Mouse (Mus musculus) limb, embryonic 10.5 days (tissue): ENCODE data around the gene Mindy4. TPM values are rescaled to one million over a fixed set of nuclear protein-coding genes. Genes with fewer than 3 reads are reported as not detected.

Experiments used
- DNase-seq: peaks from one replicate; pipeline ENCODE4 v3.0.0-alpha.2; 2017; ENCODE audit warnings: low spot score
- H3K27ac ChIP-seq: fragments of 300-500 bp; sonication (generic); 2 replicates; pipeline ENCODE4 v1.5.1; 2016; ENCODE audit warnings: mild to moderate bottlenecking
- H3K27me3 ChIP-seq: fragments of 300-500 bp; sonication (generic); 2 replicates; pipeline ENCODE4 v1.6.1; 2016; ENCODE audit warnings: low read depth, mild to moderate bottlenecking; ENCODE audit not compliant: poor library complexity, severe bottlenecking
- H3K36me3 ChIP-seq: fragments of 300-500 bp; sonication (generic); 2 replicates; pipeline ENCODE4 v1.6.1; 2016; ENCODE audit warnings: mild to moderate bottlenecking, moderate library complexity
- H3K4me1 ChIP-seq: fragments of 300-500 bp; sonication (generic); 2 replicates; pipeline ENCODE4 v1.6.1; 2016
- H3K4me3 ChIP-seq: fragments of 300-500 bp; sonication (generic); 2 replicates; pipeline ENCODE4 v1.5.1; 2016; ENCODE audit warnings: mild to moderate bottlenecking, moderate library complexity
- H3K9me3 ChIP-seq: fragments of 300-500 bp; sonication (generic); replicated peaks from 2 replicates; pipeline ENCODE4 v1.6.1; 2016; ENCODE audit warnings: mild to moderate bottlenecking
- WGBS: fragments of 180-500 bp; shearing (Covaris S2); methylation state at CpG from one replicate; pipeline ENCODE4 v1.1.7; 2016; 5-methylcytosine and 5-hydroxymethylcytosine counted together
- microRNA-seq: library from miRNA; unstranded; fragments of <30 nt; microRNA quantifications from one replicate; pipeline ENCODE4, GENCODE M21; 2017
- polyA plus RNA-seq: library from polyadenylated mRNA; unstranded; fragments of >200 nt; fragmentation: Nextera tagmentation; extraction: Ambion mirVana; gene quantifications from 2 replicates; pipeline ENCODE4 v1.2.1, GENCODE M21; 2016

Mindy4 gene
- polyA plus RNA-seq, 1 experiment from 2014 or later: 16.2 TPM

GRCm38 (mm10) chr6:55355575-55355974 is 152.4 kb downstream of the Mindy4 start:
- Histone ChIP-seq H3K4me3 (no peak overlapping the region), H3K9me3 (no peaks in the 10 kb centered on the region)
- WGBS: 77% methylated on average over 7 of the region's 7 CpGs

GRCm38 (mm10) chr6:55356017-55356703 is 153.0 kb downstream of the Mindy4 start:
- Histone ChIP-seq H3K27ac (no peak overlapping the region), H3K27me3 (no peaks in the 10 kb centered on the region), H3K4me1 (no peaks in the 10 kb centered on the region), H3K4me3 (no peak overlapping the region), H3K36me3 (no peaks in the 10 kb centered on the region), H3K9me3 (no peaks in the 10 kb centered on the region)
- no peak for DNase-seq
- WGBS: 51% methylated on average over 5 of the region's 5 CpGs

More at GRCm38 (mm10) chr6:55355575-55355974, 152.4 kb downstream of the Mindy4 start:
- H3K27ac ChIP-seq: no peak overlapping the region
- DNase-seq: no peak
- no peaks in the 10 kb centered on the region for H3K27me3 ChIP-seq
- no peaks in the 10 kb centered on the region for H3K4me1 ChIP-seq
- H3K36me3 ChIP-seq: no peaks in the 10 kb centered on the region

GRCm38 (mm10) chr6:55356976-55357635 is 153.9 kb downstream of the Mindy4 start:
- H3K4me3 ChIP-seq: no peak overlapping the region
- H3K27ac ChIP-seq: no peak overlapping the region
- DNase-seq: no peak
- no peaks in the 10 kb centered on the region for H3K27me3 ChIP-seq
- H3K4me1 ChIP-seq: no peaks in the 10 kb centered on the region
- no peaks in the 10 kb centered on the region for H3K36me3 ChIP-seq
- H3K9me3 ChIP-seq: no peaks in the 10 kb centered on the region
- WGBS: 79% methylated on average over 5 of the region's 5 CpGs

- H3K36me3 ChIP-seq: no peaks in the 10 kb centered on the region
- WGBS: 86% methylated on average over 6 of the region's 6 CpGs
- H3K4me3 ChIP-seq: no peak overlapping the region
- H3K4me1 ChIP-seq: no peaks in the 10 kb centered on the region
- H3K27me3 ChIP-seq: no peaks in the 10 kb centered on the region
- no peak overlapping the region for H3K27ac ChIP-seq
- DNase-seq: no peak
- H3K9me3 ChIP-seq: no peaks in the 10 kb centered on the region
Measured at GRCm38 (mm10) chr6:55357636-55358031, 154.5 kb downstream of the Mindy4 start.

- Histone ChIP-seq H3K36me3 (no peaks in the 10 kb centered on the region), H3K9me3 (no peaks in the 10 kb centered on the region), H3K27me3 (no peaks in the 10 kb centered on the region), H3K4me1 (no peaks in the 10 kb centered on the region), H3K27ac (no peak overlapping the region), H3K4me3 (no peak overlapping the region)
- 24% methylated on average over 2 of the region's 2 CpGs for WGBS
- no peak for DNase-seq
Measured at GRCm38 (mm10) chr6:55358731-55359143, 155.6 kb downstream of the Mindy4 start.

- Histone ChIP-seq H3K4me1 (no peaks in the 10 kb centered on the region), H3K9me3 (no peaks in the 10 kb centered on the region), H3K27me3 (no peaks in the 10 kb centered on the region), H3K4me3 (no peak overlapping the region), H3K36me3 (no peaks in the 10 kb centered on the region), H3K27ac (no peak overlapping the region)
- no peak for DNase-seq
- WGBS: 89% methylated on average over 1 of the region's 1 CpGs
Measured at GRCm38 (mm10) chr6:55362663-55363062, 159.5 kb downstream of the Mindy4 start.

- no peaks in the 10 kb centered on the region for H3K9me3 ChIP-seq
- no peak overlapping the region for H3K27ac ChIP-seq
- no peaks in the 10 kb centered on the region for H3K27me3 ChIP-seq
- no peak for DNase-seq
- no peaks in the 10 kb centered on the region for H3K4me1 ChIP-seq
- H3K4me3 ChIP-seq: no peak overlapping the region
- no peaks in the 10 kb centered on the region for H3K36me3 ChIP-seq
Measured at GRCm38 (mm10) chr6:55367126-55367525, 163.9 kb downstream of the Mindy4 start.

Small RNA genes lying within 50 kb of the gene (microRNA-seq; reads per million reads assigned to microRNA genes)
- not detected for gene Gm25458

Other genes starting within 250 kb of the Mindy4 start
- 1.4 and 1.7 TPM in 2 replicates for gene Nod1, start 230.8 kb upstream of the Mindy4 start, polyA plus RNA-seq
- gene Ggct, start 210.4 kb upstream of the Mindy4 start, polyA plus RNA-seq: 8.5 and 11.9 TPM in 2 replicates
- 186 and 208 TPM in 2 replicates for gene Gars, start 165.4 kb upstream of the Mindy4 start, polyA plus RNA-seq
- gene Crhr2, start 70.4 kb upstream of the Mindy4 start, polyA plus RNA-seq: 0.11 TPM in 1 of 2 replicates, not detected in the other
- 0.26 and 0.40 TPM in 2 replicates for gene Inmt, start 28.3 kb upstream of the Mindy4 start, polyA plus RNA-seq
- gene Aqp1, start 133.0 kb downstream of the Mindy4 start, polyA plus RNA-seq: 0.94 and 1.1 TPM in 2 replicates
- not detected in 2 replicates for gene Ghrhr, start 172.9 kb downstream of the Mindy4 start, polyA plus RNA-seq
- 0.83 and 0.90 TPM in 2 replicates for gene Adcyap1r1, start 248.6 kb downstream of the Mindy4 start, polyA plus RNA-seq